Mouse (Mus musculus): ENCODE measurements around the gene Slc37a4. TPM values are rescaled to one million over a fixed set of nuclear protein-coding genes. Genes with fewer than 3 reads are reported as not detected.

Gene Slc37a4
- total and polyA plus RNA-seq, 3 experiments: 11.7 to 38.7 (median 25.5) TPM

GRCm38 (mm10) chr9:44406906-44407751 is 10.5 kb downstream of the Slc37a4 start, which contains the start of the genes Rps25 and Trappc4:
Gene Rps25 (plus strand): TSS chr9:44407139.
Gene Trappc4 (minus strand): TSS chr9:44407600.
- peak; percentile 93 for DNase-seq (ENCODE audit: extremely low read depth)
- Histone ChIP-seq H3K9ac (ENCODE audit: insufficient read depth, low read depth) (peak within 1 kb of the TSS; percentile 95), H3K4me2 (ENCODE audit: insufficient read depth, low read depth, poor library complexity, severe bottlenecking) (peak within 1 kb of the TSS; percentile 77), H3K27me3 (replicated peaks) (no peaks in the 10 kb centered on the region), H3K4me1 (ENCODE audit: control insufficient read depth in 1 of 2, insufficient read depth in 2 of 2) (peaks cover 11 to 55% of the 10 kb centered on the region in 2 experiments), H3K27ac (ENCODE audit: insufficient read depth, low read depth) (peak within 1 kb of the TSS; percentile 86), H3K9me3 (replicated peaks; ENCODE audit: low read length) (no peaks in the 10 kb centered on the region), H3K36me3 (replicated peaks in 1 of 2; ENCODE audit: control insufficient read depth in 1 of 2, insufficient read depth in 1 of 2, low read length in 1 of 2) (peaks cover 55 to 71% of the 10 kb centered on the region in 2 experiments), H3K4me3 (replicated peaks in 1 of 3; ENCODE audit: low read depth in 2 of 3, low read length in 2 of 3, poor library complexity in 1 of 3) (peak within 1 kb of the TSS; percentile 91 to 95 (median 95)), H3K79me2 (replicated peaks; ENCODE audit: control insufficient read depth, extremely low read depth, insufficient read depth, poor library complexity, severe bottlenecking) (peaks cover 39% of the 10 kb centered on the region)
- no peak for TF ChIP-seq CHD1 (IDR thresholded peaks at IDR 0.05; ENCODE audit: low read depth, low read length)
- no peak for TF ChIP-seq ETS1 (conservative IDR thresholded peaks at IDR 0.05; ENCODE audit: low read depth, low read length)
- no peak for TF ChIP-seq SMC3 (IDR thresholded peaks at IDR 0.05; ENCODE audit: low read depth, low read length)
- peak; percentile 46 for TF ChIP-seq IRF4 (IDR thresholded peaks at IDR 0.05; ENCODE audit: low read depth, low read length)
- 0 out of 2 replicates have a peak, but pooled peaks have one; percentile 24 for TF ChIP-seq E2F4 (IDR thresholded peaks at IDR 0.05; ENCODE audit: insufficient replicate concordance, low read depth, low read length)
- peak; percentile 92; the same call in 1 of the 2 replicates for TF ChIP-seq KAT2A (IDR thresholded peaks at IDR 0.05; ENCODE audit: insufficient replicate concordance, low read length)
- peak; percentile 63 for TF ChIP-seq ZMIZ1 (IDR thresholded peaks at IDR 0.05; ENCODE audit: low read depth, low read length)
- TF ChIP-seq MAX (IDR thresholded peaks at IDR 0.05; ENCODE audit: low read length): peak; percentile 79
- peak; percentile 87 for TF ChIP-seq NRF1 (IDR thresholded peaks at IDR 0.05; ENCODE audit: low read depth, low read length)
- TF ChIP-seq MAZ (IDR thresholded peaks at IDR 0.05; ENCODE audit: low read depth, low read length): peak; percentile 76
- no peak for TF ChIP-seq UBTF (IDR thresholded peaks at IDR 0.05; ENCODE audit: low read depth, low read length)
- no peak; the same call in 1 of the 2 replicates for TF ChIP-seq GABPA (IDR thresholded peaks at IDR 0.05; ENCODE audit: insufficient replicate concordance, low read depth, low read length)
- no peak for TF ChIP-seq USF2 (conservative IDR thresholded peaks at IDR 0.05; ENCODE audit: low read depth, low read length)
- peak; percentile 42 for TF ChIP-seq NELFE (IDR thresholded peaks at IDR 0.05; ENCODE audit: low read depth, low read length)
- no peak for TF ChIP-seq EP300 (IDR thresholded peaks at IDR 0.05; ENCODE audit: low read length)
- 0 out of 2 replicates have a peak, but pooled peaks have one; percentile 28 for TF ChIP-seq MEF2A (IDR thresholded peaks at IDR 0.05; ENCODE audit: borderline replicate concordance, low read depth, low read length)
- TF ChIP-seq USF1 (IDR thresholded peaks at IDR 0.05; ENCODE audit: low read depth, low read length): no peak
- peak; percentile 52 for TF ChIP-seq BHLHE40 (IDR thresholded peaks at IDR 0.05; ENCODE audit: low read depth, low read length)
- TF ChIP-seq CTCF (conservative IDR thresholded peaks at IDR 0.05 in 1 of 2, IDR thresholded peaks at IDR 0.05 in 1 of 2; ENCODE audit: low read depth in 2 of 2, low read length in 2 of 2): no peak
- peak; percentile 90 for TF ChIP-seq CHD2 (IDR thresholded peaks at IDR 0.05; ENCODE audit: low read length)
- peak; percentile 84 for TF ChIP-seq ELF1 (IDR thresholded peaks at IDR 0.05; ENCODE audit: low read depth, low read length)
- peak; percentile 85 for TF ChIP-seq TBP (conservative IDR thresholded peaks at IDR 0.05; ENCODE audit: low read depth, low read length)
- no peak for TF ChIP-seq JUN (IDR thresholded peaks at IDR 0.05; ENCODE audit: insufficient read depth, low read depth, low read length)
- TF ChIP-seq RAD21 (IDR thresholded peaks at IDR 0.05; ENCODE audit: low read depth, low read length): no peak
- 0 out of 2 replicates have a peak, but pooled peaks have one; percentile 45 for TF ChIP-seq RCOR1 (conservative IDR thresholded peaks at IDR 0.05; ENCODE audit: low read depth, low read length)
- TF ChIP-seq ZKSCAN1 (IDR thresholded peaks at IDR 0.05; ENCODE audit: borderline replicate concordance, low read depth, low read length): no peak
- TF ChIP-seq MAFK (IDR thresholded peaks at IDR 0.05; ENCODE audit: insufficient replicate concordance, low read length): no peak
- TF ChIP-seq POLR2AphosphoS2 (IDR thresholded peaks at IDR 0.05; ENCODE audit: low read depth, low read length): peak; percentile 64; the same call in 1 of the 2 replicates
- no peak; the same call in 1 of the 2 replicates for TF ChIP-seq ZNF384 (IDR thresholded peaks at IDR 0.05; ENCODE audit: low read depth, low read length)
- TF ChIP-seq TCF12 (IDR thresholded peaks at IDR 0.05; ENCODE audit: low read depth, low read length): peak; percentile 66
- peak; percentile 84 for TF ChIP-seq MXI1 (IDR thresholded peaks at IDR 0.05; ENCODE audit: low read depth, low read length)
- TF ChIP-seq MYC (IDR thresholded peaks at IDR 0.05; ENCODE audit: low read depth, low read length): peak; percentile 46; the same call in 1 of the 2 replicates
- peak; percentile 73 for TF ChIP-seq POLR2A (IDR thresholded peaks at IDR 0.05; ENCODE audit: low read depth, low read length)
- TF ChIP-seq SIN3A (IDR thresholded peaks at IDR 0.05; ENCODE audit: low read length): peak; percentile 81
- TF ChIP-seq ZC3H11A (IDR thresholded peaks at IDR 0.05; ENCODE audit: low read depth, low read length): no peak
- TF ChIP-seq HCFC1 (IDR thresholded peaks at IDR 0.05; ENCODE audit: low read depth, low read length): peak; percentile 87
- no peak for TF ChIP-seq PAX5 (IDR thresholded peaks at IDR 0.05; ENCODE audit: low read length)
- no peak for TF ChIP-seq JUND (conservative IDR thresholded peaks at IDR 0.05; ENCODE audit: low read depth, low read length)
- in situ Hi-C loops (cut with MboI; ENCODE audit: low pct_ligation_motif_present, low pct_unique_long_range_greater_than_20kb, low sequenced_read_pairs) (no loop called here), dilution Hi-C loops (cut with MboI; ENCODE audit: extremely low pct_ligation_motif_present, extremely low pct_unique_long_range_greater_than_20kb, low sequenced_read_pairs) (no loop called here)
